Mouse (Mus musculus) layer of hippocampus, postnatal 14 days (tissue): Measurements from ENCODE around the gene Sorbs1. TPM values are rescaled to one million over a fixed set of nuclear protein-coding genes. Genes with fewer than 3 reads are reported as not detected.

Experiments used
- DNase-seq, 2 experiments: peaks; one replicate each; pipeline ENCODE4 v3.0.0; 2021 to 2022; ENCODE audit warnings: low spot score in 2 of 2, mixed read lengths in 1 of 2
- total RNA-seq, 2 experiments: library from RNA; stranded (reverse); gene quantifications; 2 replicates each; pipeline ENCODE4 v1.2.3; 2021

Sorbs1 gene
- total RNA-seq, 2 experiments from 2014 or later: 182 to 186 TPM

GRCm38 (mm10) chr19:40380005-40380404 lies 133.6 kb downstream of the Sorbs1 start:
- no peak for DNase-seq

GRCm38 (mm10) chr19:40379081-40379480 lies 134.5 kb downstream of the Sorbs1 start:
- DNase-seq: no peak

GRCm38 (mm10) chr19:40377632-40378031 lies 135.9 kb downstream of the Sorbs1 start:
- DNase-seq: no peak

- DNase-seq: no peak
Measured at GRCm38 (mm10) chr19:40376566-40377281, 136.9 kb downstream of the Sorbs1 start.

- DNase-seq: no peak
Measured at GRCm38 (mm10) chr19:40374720-40375119, 138.9 kb downstream of the Sorbs1 start.

- DNase-seq: no peak
Measured at GRCm38 (mm10) chr19:40372679-40373078, 140.9 kb downstream of the Sorbs1 start.

GRCm38 (mm10) chr19:40371866-40372265 lies 141.7 kb downstream of the Sorbs1 start:
- DNase-seq: peak in 1 of 2 experiments; percentile 58

GRCm38 (mm10) chr19:40369852-40370811 lies 143.4 kb downstream of the Sorbs1 start:
- DNase-seq: no peak

- no peak for DNase-seq
Measured at GRCm38 (mm10) chr19:40368517-40368916, 145.1 kb downstream of the Sorbs1 start.

- peak; percentile 35 to 62 for DNase-seq
Measured at GRCm38 (mm10) chr19:40366163-40366941, 147.2 kb downstream of the Sorbs1 start.

GRCm38 (mm10) chr19:40365137-40365536 lies 148.4 kb downstream of the Sorbs1 start:
- DNase-seq: peak; percentile 51 to 83

GRCm38 (mm10) chr19:40363447-40363846 lies 150.1 kb downstream of the Sorbs1 start:
- DNase-seq: no peak

- no peak for DNase-seq
Measured at GRCm38 (mm10) chr19:40362203-40362865, 151.2 kb downstream of the Sorbs1 start.

GRCm38 (mm10) chr19:40359712-40360394 lies 153.7 kb downstream of the Sorbs1 start:
- DNase-seq: no peak

- DNase-seq: no peak
Measured at GRCm38 (mm10) chr19:40356536-40357522, 156.8 kb downstream of the Sorbs1 start.

- no peak for DNase-seq
Measured at GRCm38 (mm10) chr19:40355075-40355474, 158.5 kb downstream of the Sorbs1 start.

- DNase-seq: no peak
Measured at GRCm38 (mm10) chr19:40352006-40352405, 161.6 kb downstream of the Sorbs1 start.

- no peak for DNase-seq
Measured at GRCm38 (mm10) chr19:40350835-40351234, 162.7 kb downstream of the Sorbs1 start.
